Mouse (Mus musculus) cerebellum, adult 9-11 months (tissue): ENCODE measurements around the gene Dot1l.

Source experiments
- DNase-seq: peaks from one replicate; pipeline ENCODE4 v3.0.0; 2022

Gene Dot1l

DNA sequence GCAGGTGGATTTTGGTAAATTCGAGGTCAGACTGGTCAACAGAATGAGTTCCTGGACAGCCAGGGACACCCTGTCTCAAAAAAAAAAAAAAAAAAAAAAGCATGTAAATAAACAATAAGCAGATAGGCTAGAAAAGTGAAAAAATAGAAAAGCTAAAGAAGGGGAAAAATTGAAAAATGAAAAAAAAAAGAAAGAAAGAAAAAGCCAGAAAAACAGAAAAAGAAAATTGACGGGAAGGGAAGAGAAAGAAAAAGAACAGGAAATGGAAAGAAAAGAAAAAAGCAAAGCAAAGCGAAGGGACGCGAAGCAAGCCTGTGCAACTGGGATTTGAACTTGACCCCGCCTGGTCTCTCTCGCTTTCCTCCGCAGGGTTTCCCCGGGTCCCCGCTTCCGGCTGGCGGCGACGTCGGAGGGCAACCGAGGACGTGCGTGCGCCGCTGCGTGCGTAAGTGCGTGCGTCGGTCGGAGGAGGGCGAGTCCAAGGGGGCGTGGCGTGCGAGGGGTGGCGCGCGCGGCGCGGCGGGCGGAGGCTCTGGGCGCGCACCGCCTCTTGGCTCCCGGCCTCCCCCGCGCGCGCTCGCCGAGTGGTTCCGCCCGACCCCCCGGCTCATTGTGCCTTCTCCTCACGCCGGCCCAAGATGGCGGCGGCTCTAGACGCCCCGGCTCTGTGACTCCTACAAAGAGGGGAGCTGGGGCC is at the start of gene Dot1l:
Dot1l (plus strand) TSS at position 613 of the 697 bp plus-strand sequence.
- peak; percentile 98 for DNase-seq

DNA sequence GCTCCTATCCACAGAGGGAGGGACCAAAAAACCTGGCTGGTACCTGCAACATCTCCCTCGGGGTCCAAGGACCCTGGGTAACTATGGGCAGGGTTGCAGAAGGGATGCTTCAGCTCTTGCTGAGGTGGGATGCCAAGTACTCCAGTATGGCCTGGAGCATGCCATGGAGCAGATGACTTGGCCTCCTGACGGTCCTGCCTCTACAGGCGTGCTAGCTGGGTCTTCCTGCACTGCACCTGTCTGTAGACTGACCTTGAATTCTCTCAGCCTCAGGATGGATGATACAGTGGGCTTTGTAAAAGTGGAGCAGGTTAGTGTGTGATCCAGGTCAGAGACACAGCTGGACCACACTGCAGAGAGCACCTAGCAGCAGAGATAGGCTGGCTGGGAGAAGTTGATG is 49.5 kb upstream of the Dot1l start:
- DNase-seq: no peak

DNA sequence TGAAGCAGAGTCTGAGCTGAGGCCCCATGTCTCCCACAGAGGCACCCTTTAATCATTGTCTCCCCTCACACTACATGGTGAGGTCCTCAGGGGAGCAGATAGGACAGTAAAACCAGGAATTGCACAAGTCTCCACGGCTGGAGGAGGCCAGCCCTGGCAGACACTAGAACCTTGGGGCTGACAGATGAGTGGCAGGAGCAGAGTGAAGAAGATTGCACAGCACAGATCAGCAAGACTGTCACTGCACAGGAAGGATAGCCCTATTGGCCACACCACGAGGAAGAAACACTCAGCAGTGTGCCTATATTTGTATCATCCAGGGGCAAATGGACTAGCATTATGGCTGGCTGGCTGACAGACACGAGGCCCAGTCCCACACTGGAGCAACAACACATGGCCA is 44.2 kb upstream of the Dot1l start:
- no peak for DNase-seq

DNA sequence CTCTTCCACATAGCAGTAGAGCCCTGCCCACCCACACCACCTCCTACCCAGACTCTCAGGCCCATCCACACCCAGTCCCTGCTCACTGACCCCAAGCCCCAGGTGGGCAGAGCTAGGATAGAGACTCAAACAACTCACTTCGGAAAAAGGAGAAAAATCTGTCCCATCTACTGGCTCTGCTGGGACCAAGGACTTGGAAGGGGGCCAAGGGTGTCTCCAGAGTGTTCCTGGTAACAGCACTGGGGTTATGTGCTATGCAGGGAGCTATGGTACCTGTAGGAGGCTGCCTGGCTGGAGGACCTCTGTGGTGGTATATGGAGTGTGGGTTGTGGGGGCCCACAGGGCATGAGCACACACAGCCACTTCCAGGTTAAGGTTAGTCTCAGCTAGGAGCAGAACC is 37.7 kb upstream of the Dot1l start:
- no peak for DNase-seq

DNA sequence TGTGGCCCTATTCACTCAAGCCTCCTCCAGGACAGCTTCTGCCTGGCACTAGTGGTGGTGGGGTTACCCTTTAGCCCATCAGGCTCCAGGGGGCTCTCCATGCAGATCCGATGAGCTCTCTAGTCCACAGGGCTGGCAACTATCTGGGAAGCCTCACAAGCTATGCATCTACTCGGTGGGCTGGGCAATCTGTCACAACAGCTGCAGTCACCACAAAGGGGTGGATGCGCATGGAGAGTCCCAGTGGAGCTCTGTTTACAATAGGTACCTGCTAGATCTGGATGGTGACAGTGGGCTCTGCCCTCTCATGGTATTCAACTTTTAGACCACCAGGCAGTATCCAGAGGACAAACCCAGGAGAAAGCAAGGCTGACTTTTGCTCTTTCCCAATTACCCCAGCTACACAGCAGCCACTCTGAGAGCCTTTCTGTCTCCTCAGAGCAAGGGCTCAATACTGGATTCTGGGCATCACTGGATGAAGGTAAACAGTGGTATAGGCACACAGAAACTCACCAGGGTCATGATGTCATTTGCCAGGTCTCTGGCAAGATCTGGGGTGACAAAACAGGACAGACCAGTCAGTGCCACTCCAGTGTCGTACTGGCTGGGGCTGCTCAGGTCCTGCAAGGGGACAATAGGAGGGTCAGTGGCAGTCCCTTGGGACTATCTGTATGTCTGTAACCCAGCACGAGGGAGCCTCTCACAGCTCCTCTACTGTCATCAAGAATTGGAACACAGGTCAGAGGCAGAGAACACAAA is 27.5 kb upstream of the Dot1l start:
- no peak for DNase-seq

DNA sequence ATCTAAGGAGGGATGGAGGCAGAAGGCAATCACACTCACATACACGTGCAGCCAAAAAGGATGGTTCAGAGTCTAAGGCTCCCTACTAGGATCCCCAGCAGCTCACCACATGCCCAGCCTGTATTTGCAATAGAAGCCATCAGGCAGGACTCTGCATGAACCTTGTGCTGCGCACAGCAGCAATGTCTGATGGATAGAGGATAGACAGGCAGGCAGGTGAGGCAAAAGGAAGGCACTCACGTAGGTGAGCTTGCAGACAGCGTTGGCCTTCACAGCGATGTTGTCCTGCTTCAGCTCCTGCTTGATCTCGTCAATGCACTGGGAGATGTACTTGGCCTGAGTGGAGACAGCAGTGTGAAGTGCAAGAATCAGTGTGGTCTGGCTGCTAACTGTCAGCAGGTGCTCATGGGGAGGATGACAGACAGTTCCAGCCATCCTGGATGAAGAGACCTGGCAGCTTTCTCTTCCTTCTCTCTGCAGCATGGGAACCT is 22.4 kb upstream of the Dot1l start:
- peak; percentile 69 for DNase-seq

DNA sequence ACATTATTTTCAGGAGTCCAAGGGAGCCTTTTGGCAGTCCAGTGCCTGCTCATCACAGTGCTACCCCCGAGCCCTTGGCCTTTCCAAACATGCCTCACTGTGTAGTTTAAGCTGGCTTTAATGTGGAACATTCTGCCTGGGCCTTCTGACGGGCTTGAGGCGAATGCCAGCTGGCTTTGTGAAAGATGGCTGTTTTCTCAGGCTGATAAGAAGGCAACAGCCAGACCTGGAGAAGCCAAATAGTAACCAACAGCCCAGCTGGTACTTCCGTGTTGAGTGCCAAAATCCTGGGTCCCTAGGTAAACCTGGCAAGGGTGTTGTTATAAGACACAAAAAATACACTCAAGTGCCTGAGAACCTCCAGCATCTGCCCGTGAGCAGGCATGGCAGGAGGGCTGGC is 18.3 kb upstream of the Dot1l start:
- peak; percentile 83 for DNase-seq

DNA sequence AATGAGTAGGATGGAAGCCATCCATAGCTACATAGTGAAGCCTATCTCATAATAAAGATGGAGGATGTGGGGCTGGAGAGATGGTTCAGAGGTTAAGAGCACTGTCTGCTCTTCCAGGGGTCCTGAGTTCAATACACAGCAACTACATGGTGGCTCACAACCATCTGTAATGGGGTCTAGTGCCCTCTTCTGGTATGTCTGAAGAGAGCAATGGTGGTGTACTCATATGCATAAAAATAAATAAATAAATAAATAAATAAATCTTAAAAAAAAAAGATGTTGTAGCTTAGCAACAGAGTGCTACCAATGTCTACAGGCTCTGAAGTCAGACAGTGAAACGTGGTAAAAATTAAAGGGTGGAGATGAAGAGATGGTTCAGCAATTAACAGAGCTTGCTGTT is 16.3 kb upstream of the Dot1l start:
- DNase-seq: no peak

DNA sequence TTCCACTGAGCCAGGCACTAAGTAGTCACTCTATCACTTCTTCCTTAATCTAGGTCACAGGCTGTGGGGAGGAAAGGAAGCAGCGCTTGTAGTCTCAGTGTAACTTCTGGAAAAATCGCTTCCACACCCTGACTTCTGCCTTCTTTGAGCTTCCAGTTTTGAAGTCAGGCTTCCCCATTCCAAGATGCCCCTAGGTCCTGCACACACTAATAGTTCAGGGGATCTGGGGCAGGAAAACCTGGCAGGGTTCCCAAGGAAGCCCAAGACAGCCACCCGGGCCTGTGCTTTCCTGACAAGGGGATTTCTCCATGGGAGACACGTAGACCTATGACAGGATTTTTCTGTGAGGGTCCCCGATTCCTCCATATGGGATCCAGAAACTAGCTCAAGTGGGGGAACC is 13.9 kb upstream of the Dot1l start:
- peak; percentile 68 for DNase-seq

DNA sequence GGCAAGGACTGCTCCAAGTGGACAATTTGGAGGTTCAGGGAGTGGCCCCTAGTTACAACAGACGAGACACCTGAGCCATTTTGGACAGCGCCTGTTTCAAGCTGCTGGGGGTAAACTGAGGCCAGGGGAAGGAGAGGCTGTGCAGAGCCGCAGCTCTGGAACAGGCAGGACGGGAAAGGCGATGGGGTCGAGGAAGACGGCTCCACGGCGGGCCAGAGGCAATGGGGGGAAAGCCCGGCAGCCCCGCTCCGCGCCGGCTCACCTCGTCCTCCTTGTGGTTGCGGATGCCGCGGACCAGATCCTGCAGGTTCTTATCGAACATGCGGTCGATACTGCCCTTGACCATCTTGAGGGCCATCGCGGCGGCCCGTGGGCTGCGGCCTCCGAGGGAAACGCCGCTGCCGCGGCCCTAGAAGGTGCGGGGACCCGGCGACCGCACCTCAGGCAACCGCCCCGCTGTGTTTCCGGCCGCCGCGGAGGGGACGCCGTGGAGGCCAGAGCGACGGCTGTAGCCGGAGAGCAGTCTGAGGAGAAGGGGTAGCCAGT is 13.3 kb upstream of the Dot1l start:
- DNase-seq: no peak

DNA sequence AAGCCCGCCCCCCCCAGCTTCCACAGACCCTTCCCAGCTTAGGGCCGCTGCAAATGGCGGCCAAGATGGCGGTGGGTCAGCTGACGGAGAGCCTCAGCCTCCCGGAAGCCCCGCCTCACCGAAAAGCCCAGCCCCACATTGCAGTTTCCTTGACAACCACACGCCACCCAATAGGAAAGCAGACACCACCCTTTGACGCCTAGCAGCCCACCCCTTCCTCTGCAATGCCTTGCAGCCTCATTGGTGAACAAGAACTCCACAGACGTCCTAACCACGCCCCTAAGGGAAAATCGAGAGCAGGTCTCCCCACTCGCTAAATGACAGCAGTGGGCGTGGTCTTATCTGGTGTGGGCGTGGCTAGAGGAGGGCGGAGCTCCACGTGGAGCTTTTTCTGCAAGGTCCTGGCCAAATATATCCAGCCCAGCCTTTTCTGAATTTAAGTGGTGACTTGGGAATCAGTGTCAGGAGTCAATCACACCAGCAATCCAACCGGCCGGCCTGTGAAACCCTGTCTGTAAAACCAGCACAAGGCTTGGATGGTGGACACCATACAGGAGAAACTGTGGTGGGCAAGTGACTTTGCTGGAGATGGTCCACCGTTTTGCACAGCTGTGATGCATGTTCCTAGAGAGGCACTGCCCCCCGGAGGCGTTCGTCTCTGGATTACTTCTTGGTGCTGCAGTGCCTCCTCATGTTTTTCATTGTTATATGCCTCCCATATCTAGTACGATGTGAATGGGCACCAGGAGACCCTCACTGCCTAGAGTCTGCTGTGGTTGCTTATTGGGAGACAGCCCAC is 12.6 kb upstream of the Dot1l start, which contains the start of gene Ap3d1:
Ap3d1 (minus strand) TSS at position 85 of the 799 bp plus-strand sequence.
- peak; percentile 100 for DNase-seq

DNA sequence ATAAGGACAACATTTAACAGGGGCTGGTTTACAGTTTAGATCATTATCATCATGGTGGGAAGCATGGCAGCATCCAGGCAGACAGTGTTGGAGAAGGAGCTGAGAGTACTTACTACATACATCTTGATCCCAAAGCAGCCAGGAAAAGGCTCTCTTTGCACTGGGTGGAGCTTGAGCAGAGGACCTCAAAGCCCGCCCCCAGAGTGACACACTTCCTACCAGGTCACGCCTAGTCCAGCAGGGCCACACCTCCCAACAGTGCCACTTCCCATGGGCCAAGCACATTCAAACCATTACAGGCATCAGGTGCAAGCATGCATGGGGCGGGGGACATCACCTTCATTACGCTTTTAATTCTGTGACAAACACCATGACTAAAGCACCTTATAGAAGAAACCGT is 10.7 kb upstream of the Dot1l start:
- no peak for DNase-seq

DNA sequence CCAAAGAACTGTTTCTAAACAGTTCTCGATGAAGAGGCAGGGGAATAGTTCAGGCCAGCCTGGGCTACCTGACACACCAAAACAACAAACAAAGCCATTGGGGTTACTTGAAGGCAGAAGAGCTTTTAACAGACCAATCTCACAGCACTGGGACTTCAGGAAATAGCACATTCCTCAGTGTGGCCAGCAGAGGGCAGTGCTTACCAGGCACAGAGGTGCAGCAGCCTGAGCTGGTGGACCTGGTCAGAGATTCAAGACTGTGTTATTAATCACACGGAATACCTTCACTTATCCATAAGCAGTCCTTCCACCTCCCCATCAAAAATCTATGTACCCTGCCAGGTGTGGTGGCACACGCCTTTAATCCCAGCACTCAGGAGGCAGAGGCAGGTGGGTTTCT is 7.6 kb upstream of the Dot1l start:
- DNase-seq: peak; percentile 85

DNA sequence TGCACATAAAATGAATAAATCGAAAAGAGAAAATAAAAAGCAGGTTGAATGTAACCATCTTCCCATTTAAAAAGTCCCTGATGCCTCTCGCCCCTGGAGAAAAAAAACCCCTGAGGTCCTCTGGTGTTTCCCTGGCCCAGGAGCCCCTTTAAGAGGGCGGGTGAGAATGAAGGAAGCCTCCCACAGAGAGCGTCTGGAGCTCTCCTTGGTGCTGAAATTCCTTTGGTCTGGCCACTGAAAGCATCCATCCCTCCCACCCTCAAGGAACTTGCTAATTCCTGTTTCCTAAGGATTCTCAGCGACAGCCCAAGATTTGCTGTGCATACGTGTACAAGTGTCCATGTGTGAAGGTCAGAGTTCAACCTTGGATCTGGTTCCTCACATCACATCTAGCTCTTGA is 6.4 kb upstream of the Dot1l start:
- no peak for DNase-seq

DNA sequence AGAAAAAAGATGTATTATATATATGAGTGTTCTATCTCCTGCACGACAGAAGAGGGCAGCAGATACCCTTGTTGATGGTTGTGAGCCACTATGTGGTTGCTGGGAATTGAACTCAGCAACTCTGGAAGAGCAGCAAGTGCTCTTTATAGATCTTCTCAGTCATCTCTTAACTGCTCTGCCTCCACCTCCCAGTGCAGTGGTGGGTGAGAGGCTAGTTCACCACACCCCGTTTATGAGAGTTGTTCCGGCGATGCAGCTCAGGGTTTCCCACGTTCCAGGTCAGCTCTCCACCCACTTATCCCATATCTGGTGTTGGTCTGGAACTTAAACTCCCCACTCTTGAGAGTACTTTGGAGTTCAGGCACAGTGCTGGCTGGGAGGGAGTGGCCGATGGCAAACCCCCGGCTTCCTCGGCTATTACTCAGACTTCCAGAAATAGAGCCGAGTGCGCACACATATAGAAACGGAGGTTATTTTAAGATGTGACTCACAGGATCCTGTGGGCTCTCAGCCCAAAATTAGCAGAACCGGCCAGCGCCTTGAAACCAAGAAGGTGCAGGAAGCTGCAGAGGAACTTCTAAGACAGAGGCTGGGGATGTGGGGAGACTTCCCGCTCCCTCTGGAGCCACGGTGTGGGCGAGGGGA is 3.7 kb upstream of the Dot1l start:
- peak; percentile 60 for DNase-seq

DNA sequence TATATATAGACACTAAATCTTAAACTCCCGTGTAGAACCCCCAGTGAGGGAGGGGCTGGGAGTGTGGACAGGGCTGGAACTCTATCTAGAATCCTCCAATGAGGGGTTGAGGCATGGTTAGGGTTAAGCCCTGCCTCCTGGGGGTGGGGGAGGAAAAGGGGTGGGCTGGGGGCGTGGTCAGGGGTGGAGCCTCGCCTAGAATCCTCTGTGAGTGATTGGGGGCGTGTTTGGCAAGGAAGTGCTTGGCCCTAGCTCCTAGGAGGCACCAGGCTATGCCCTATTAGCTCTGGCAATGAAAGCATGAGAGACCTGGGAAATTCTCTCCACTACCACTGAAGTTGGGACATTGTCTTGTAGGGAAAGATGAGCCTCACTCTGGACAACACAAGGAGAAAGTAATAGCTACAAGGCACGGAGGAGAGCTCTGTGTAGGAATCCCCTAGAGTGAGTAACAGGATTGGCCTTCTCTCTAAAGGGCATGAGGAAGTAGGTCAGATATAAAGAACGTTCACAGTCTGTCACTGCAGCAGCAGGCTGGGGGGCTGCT is 2.9 kb upstream of the Dot1l start:
- DNase-seq: no peak

DNA sequence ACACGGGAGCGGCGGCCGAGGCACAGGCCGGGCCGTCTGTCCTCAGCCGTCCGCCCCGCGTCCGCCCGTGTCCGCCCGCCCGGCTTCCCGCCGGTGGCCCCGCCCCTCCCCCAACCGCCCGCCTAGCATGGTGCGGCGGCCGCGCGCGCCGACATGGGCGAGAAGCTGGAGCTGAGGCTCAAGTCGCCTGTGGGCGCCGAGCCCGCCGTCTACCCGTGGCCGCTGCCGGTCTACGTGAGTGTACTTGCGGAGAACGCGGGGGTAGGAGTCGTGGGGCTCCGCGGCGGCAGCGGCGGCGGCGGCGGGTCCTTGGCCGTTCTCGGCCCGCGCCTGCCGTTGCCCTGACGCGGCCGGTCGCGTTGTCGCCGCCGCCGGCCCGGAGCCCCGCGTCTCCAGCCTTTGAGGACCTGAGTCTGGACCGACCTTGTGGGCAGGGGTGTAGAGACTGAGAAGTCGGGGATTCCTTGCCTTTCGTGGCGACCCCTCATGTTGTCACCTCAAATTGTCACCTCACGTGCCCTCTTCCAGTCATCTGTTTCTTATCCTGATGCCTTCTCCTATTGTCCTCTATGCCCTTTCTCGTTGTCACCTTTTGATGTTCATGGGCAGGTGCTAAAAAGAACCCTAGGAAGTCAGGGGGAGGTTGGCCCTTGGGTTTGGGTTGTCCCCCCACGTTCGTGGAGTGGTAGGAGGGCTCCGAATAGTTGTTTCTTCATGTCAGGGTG is 447 bp downstream of the Dot1l start:
- no peak for DNase-seq

DNA sequence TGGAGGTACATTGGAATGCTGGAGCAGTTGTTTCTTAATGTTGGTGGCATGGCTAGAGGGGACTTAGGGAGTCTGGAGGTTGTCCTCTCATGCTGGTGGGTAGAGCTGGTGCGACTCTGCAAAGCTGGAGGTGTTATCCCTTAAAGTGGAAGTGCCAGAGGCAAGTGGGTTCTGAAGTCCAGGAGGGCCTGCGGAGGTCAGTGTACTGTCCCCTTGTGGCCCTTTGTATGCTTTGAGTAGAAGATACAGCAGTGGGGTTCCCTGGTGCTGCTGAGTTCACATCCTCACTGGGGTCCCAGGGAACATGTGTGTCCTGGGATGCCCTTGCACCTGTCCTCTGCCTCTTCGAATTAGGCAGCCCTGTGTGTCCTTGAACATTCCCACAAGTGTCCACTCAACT is 1.1 kb downstream of the Dot1l start:
- no peak for DNase-seq

DNA sequence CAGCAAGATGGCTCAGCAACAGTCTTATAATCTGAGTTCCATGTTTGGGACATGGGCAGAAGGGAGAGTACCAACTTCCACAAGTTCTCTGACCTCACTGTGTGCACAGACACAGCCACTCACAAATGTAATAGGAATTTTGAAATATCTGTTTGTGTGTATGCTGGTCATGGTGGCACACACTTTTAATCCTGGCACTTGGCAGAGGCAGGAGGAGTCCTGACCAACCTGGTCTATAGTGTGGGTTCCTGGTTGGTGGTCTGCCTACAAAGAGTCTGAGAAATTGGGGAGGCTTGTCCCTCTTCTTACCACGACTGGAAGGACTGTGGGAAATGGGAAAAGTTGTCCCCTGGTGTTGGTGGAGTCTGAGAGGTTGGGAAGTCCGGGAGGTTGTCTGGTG is 1.5 kb downstream of the Dot1l start:
- DNase-seq: no peak

DNA sequence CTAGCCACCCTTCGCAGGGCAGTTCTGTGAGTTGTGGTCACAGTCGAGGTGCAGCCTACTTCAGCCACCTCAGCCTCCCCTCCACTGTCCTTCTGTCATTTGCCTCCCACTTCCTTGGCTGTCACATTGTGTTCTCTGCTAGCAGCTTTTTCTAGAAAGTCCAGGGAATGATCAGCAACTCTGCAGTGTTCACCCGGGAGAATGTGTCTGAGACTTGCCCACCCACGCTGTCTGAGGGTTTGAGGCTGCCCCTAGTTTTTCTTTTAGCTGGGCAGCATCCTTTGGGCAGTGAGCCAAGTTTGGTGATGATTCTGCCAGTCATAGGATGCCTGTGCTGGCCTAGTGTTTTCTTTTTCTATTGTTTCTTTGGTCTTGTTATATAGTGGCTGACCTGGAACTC is 2.0 kb downstream of the Dot1l start:
- DNase-seq: no peak

DNA sequence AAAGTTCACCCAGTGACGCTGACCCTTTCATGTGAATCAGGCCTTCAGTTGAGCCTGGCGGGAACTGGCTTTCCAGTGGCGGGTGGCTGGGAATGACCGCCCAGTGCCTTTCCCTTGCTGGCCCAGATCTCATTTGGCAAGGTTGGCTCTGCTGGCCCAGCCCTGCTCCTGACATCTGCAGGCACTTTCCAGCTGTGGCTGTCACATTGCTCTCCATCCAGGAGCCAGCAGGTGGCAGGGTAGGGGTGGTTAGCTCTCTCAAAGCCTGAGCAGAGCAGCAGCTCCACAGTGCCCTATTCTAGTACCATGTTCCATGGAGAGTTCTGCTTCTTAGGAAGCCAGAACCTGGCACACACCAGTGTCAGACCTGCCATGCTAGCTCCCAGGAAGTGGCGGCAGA is 2.7 kb downstream of the Dot1l start:
- DNase-seq: peak; percentile 70

DNA sequence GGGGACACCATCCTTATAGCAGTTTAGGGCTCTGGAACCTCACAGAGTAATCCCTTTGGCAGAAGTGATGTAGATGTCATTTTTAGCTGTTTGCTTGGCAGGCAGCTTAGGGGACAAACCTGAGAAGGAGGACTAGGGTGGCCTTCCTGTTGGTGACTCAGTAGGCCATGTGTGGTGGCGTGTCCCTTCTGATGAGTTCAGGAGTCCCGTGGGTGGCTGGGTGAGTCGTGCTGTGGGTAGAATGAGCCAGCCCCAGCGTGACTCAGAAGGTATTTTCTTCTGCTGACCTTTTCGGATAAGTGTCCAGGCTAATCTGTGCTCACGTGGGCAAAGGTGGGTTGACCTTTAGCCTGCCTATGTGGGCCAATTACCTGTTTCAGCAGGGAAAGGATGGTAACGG is 3.6 kb downstream of the Dot1l start:
- DNase-seq: no peak
